Comparison of ENCODE assay signal across 8 mouse cellular contexts in the genomic region with DNA sequence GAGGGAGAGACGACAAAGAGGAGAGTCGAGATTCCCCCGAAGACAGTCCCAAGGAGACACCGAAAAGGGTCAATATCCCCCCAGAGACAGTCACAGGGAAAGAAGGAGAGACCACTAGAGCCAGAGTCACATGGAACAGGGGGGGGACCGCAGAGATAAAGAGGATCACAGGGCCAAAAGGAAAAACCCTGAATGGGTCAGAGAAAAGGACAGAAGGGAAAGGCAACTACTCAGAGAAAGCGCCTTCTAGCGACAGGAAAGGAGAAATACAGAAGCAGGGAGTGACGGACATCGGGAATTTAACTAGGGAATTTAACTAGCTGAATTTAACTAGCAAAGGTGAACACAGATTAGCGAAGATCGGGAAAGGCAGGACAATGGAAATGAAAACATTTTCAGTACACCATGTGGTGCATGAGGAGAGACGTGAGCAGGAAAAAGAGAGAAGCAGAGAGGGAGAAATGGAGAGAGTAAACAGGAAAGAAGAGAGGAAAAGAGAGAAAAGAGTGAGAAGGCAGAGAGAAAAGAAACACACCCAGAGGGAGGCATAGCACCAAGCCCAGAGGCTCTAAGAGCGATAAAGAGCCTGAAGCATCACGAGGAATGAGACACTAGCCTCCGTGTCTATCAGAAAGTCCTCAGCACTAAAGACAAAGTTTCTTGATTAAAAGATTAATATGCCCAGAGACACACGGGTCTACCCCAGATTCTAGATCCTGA. TPM values are rescaled to one million over a fixed set of nuclear protein-coding genes. Genes with fewer than 3 reads are reported as not detected.
DNase-seq lines count a peak whose midpoint lies in the region; ATAC-seq and TF ChIP-seq lines count a peak whose summit lies in the region.

No protein-coding gene starts in this region.

- no peak for TF ChIP-seq POLR2A in testis, adult 2 months (IDR thresholded peaks at IDR 0.05; ENCODE audit: control insufficient read depth, low read depth, low read length)

- H3K27ac ChIP-seq in testis, adult 2 months (ENCODE audit: control insufficient read depth, insufficient read depth, low read depth, low read length): no peak overlapping the region
- H3K27ac ChIP-seq in embryonic facial prominence, embryonic 12.5 days: no peak overlapping the region
- no peak overlapping the region for H3K27ac ChIP-seq in hindbrain, embryonic 14.5 days

- peak overlapping the region; percentile 18 for H3K4me3 ChIP-seq in testis, adult 2 months (ENCODE audit: control insufficient read depth, low read depth, low read length)
- peak overlapping the region; percentile 34 for H3K4me3 ChIP-seq in embryonic facial prominence, embryonic 12.5 days
- peak overlapping the region; percentile 34 for H3K4me3 ChIP-seq in hindbrain, embryonic 14.5 days (replicated peaks; ENCODE audit: low read length)

- no peak for ATAC-seq in embryonic facial prominence, embryonic 12.5 days (ENCODE audit: insufficient number of reproducible peaks, insufficient read depth, low FRiP score, low TSS enrichment)
- no peak for ATAC-seq in hindbrain, embryonic 14.5 days (ENCODE audit: low FRiP score)
- peak; percentile 40 for ATAC-seq in megakaryocyte progenitor cell, adult 5-6 weeks (replicated peaks; ENCODE audit: poor library complexity)

- 2% methylated on average over 16 of the region's 16 CpGs for WGBS in embryonic facial prominence, embryonic 12.5 days
- 4% methylated on average over 16 of the region's 16 CpGs for WGBS in hindbrain, embryonic 14.5 days

- H3K4me2 ChIP-seq in embryonic facial prominence, embryonic 12.5 days (replicated peaks): peak overlapping the region; percentile 56
- H3K4me2 ChIP-seq in hindbrain, embryonic 14.5 days (replicated peaks): peak overlapping the region; percentile 72

- peaks cover 16% of the 10 kb centered on the region for H3K4me1 ChIP-seq in testis, adult 2 months (ENCODE audit: control insufficient read depth, insufficient read depth, low read length)
- H3K4me1 ChIP-seq in embryonic facial prominence, embryonic 12.5 days: peaks cover 13% of the 10 kb centered on the region
- peaks cover 20% of the 10 kb centered on the region for H3K4me1 ChIP-seq in hindbrain, embryonic 14.5 days (replicated peaks; ENCODE audit: control insufficient read depth, insufficient read depth, low read length)

- H3K9me3 ChIP-seq in embryonic facial prominence, embryonic 12.5 days: no peaks in the 10 kb centered on the region
- no peaks in the 10 kb centered on the region for H3K9me3 ChIP-seq in hindbrain, embryonic 14.5 days (ENCODE audit: control insufficient read depth, low read length)

- no peak for DNase-seq in testis, postnatal 14 days (ENCODE audit: low spot score)
- DNase-seq in hindbrain, embryonic 14.5 days (ENCODE audit: low spot score): peak; percentile 50
- DNase-seq in spleen, postnatal 10 days (ENCODE audit: low spot score in 2 of 2): no peak
- DNase-seq in thymus, postnatal 14 days: no peak
- DNase-seq in right cerebral cortex, postnatal 4 days: no peak

- TF ChIP-seq CTCF in testis, adult 2 months (IDR thresholded peaks at IDR 0.05; ENCODE audit: control insufficient read depth, insufficient read depth, insufficient replicate concordance, low read depth, low read length): no peak

- no peaks in the 10 kb centered on the region for H3K36me3 ChIP-seq in testis, adult 2 months (ENCODE audit: control insufficient read depth, insufficient read depth, low read length)
- 0 out of 2 replicates have a peak, but pooled peaks cover 3% of the 10 kb centered on the region for H3K36me3 ChIP-seq in embryonic facial prominence, embryonic 12.5 days
- H3K36me3 ChIP-seq in hindbrain, embryonic 14.5 days (replicated peaks; ENCODE audit: control insufficient read depth, insufficient read depth): peaks cover 18% of the 10 kb centered on the region

- no peak overlapping the region for H3K9ac ChIP-seq in embryonic facial prominence, embryonic 12.5 days
- H3K9ac ChIP-seq in hindbrain, embryonic 14.5 days: peak overlapping the region; percentile 37

- H3K27me3 ChIP-seq in testis, adult 2 months (ENCODE audit: control insufficient read depth, insufficient read depth, low read length): peaks cover 6% of the 10 kb centered on the region; the same call in 1 of the 2 replicates
- H3K27me3 ChIP-seq in embryonic facial prominence, embryonic 12.5 days: peaks cover 68% of the 10 kb centered on the region
- peaks cover 50% of the 10 kb centered on the region for H3K27me3 ChIP-seq in hindbrain, embryonic 14.5 days (ENCODE audit: control insufficient read depth, insufficient read depth, low read length)

RNA-seq across cellular contexts. Expression of gene Prkcg, which starts 13.7 kb away (rescaled TPM):
- polyA plus RNA-seq in testis, adult 2 months (2012; rRNA removed): 0.68 and 1.1 TPM in 2 replicates
- 0.12 and 0.19 TPM in 2 replicates for polyA plus RNA-seq in embryonic facial prominence, embryonic 12.5 days (2016; fragmentation: Nextera tagmentation; extraction: Ambion mirVana)
- polyA plus RNA-seq in hindbrain, embryonic 14.5 days (2014; fragmentation: Nextera tagmentation; extraction: Ambion mirVana): 1.1 and 1.6 TPM in 2 replicates
- 0.10 and 0.32 TPM in 2 replicates for total RNA-seq in megakaryocyte progenitor cell, adult 5-6 weeks (2015)
- total RNA-seq in megakaryocyte progenitor cell, adult 5-6 weeks (2017): not detected in 2 replicates

RNA-seq across cellular contexts. Expression of gene Myadm, which starts 13.8 kb away (rescaled TPM):
- 20.4 and 21.6 TPM in 2 replicates for polyA plus RNA-seq in testis, adult 2 months (2012; rRNA removed)
- polyA plus RNA-seq in embryonic facial prominence, embryonic 12.5 days (2016; fragmentation: Nextera tagmentation; extraction: Ambion mirVana): 34.4 and 38.0 TPM in 2 replicates
- polyA plus RNA-seq in hindbrain, embryonic 14.5 days (2014; fragmentation: Nextera tagmentation; extraction: Ambion mirVana): 40.1 and 43.6 TPM in 2 replicates
- total RNA-seq in megakaryocyte progenitor cell, adult 5-6 weeks (2015): 12.8 and 13.8 TPM in 2 replicates
- total RNA-seq in megakaryocyte progenitor cell, adult 5-6 weeks (2017): 3.2 and 3.7 TPM in 2 replicates

RNA-seq across cellular contexts. Expression of gene Cacng7, which starts 30.0 kb away (rescaled TPM):
- 1.9 and 2.1 TPM in 2 replicates for polyA plus RNA-seq in testis, adult 2 months (2012; rRNA removed)
- 3.7 TPM in 2 replicates for polyA plus RNA-seq in embryonic facial prominence, embryonic 12.5 days (2016; fragmentation: Nextera tagmentation; extraction: Ambion mirVana)
- polyA plus RNA-seq in hindbrain, embryonic 14.5 days (2014; fragmentation: Nextera tagmentation; extraction: Ambion mirVana): 3.4 and 4.2 TPM in 2 replicates
- not detected in 2 replicates for total RNA-seq in megakaryocyte progenitor cell, adult 5-6 weeks (2015)
- not detected in 2 replicates for total RNA-seq in megakaryocyte progenitor cell, adult 5-6 weeks (2017)

RNA-seq across cellular contexts. Expression of gene Nlrp12, which starts 53.2 kb away (rescaled TPM):
- 0.02 and 0.04 TPM in 2 replicates for polyA plus RNA-seq in testis, adult 2 months (2012; rRNA removed)
- 0.03 TPM in 1 of 2 replicates, not detected in the other for polyA plus RNA-seq in embryonic facial prominence, embryonic 12.5 days (2016; fragmentation: Nextera tagmentation; extraction: Ambion mirVana)
- 0.07 TPM in 1 of 2 replicates, not detected in the other for polyA plus RNA-seq in hindbrain, embryonic 14.5 days (2014; fragmentation: Nextera tagmentation; extraction: Ambion mirVana)
- 0.83 and 1.4 TPM in 2 replicates for total RNA-seq in megakaryocyte progenitor cell, adult 5-6 weeks (2015)
- total RNA-seq in megakaryocyte progenitor cell, adult 5-6 weeks (2017): 2.3 and 2.7 TPM in 2 replicates
